Mouse (Mus musculus) forebrain, embryonic 14.5 days (tissue): ENCODE results near the gene Pum2. TPM values are rescaled to one million over a fixed set of nuclear protein-coding genes. Genes with fewer than 3 reads are reported as not detected.

Experiments used
- ATAC-seq: fragments of 200-750 bp; cut with Nextera tagmentation; 2 replicates; pipeline ENCODE4 v1.8.0; 2017; ENCODE audit warnings: mild to moderate bottlenecking, moderate library complexity
- DNase-seq: peaks from one replicate; pipeline ENCODE4 v3.0.0-alpha.2; 2015; ENCODE audit warnings: low spot score
- H3K27ac ChIP-seq: fragments of 300-500 bp; sonication (generic); 2 replicates; pipeline ENCODE4 v1.5.1; 2014; ENCODE audit warnings: low read depth, mild to moderate bottlenecking, control low read depth, low read length, moderate library complexity
- H3K27me3 ChIP-seq: fragments of 300-500 bp; sonication (generic); replicated peaks from 2 replicates; pipeline ENCODE4 v1.6.1; 2014; ENCODE audit warnings: low read length, control low read depth, mixed read lengths; ENCODE audit not compliant: control insufficient read depth, insufficient read depth
- H3K36me3 ChIP-seq: fragments of 300-500 bp; sonication (generic); 2 replicates; pipeline ENCODE4 v1.6.1; 2014; ENCODE audit warnings: low read length, control low read depth; ENCODE audit not compliant: control insufficient read depth, insufficient read depth
- H3K4me1 ChIP-seq: fragments of 300-500 bp; sonication (generic); 2 replicates; pipeline ENCODE4 v1.6.1; 2014; ENCODE audit warnings: antibody characterized with exemption, low read length, control low read depth; ENCODE audit not compliant: control insufficient read depth, insufficient read depth
- H3K4me2 ChIP-seq: fragments of 300-500 bp; sonication (generic); 2 replicates; pipeline ENCODE4 v1.6.1; 2014; ENCODE audit warnings: mild to moderate bottlenecking, control low read depth, low read length
- H3K4me3 ChIP-seq: fragments of 300-500 bp; sonication (generic); 2 replicates; pipeline ENCODE4 v1.5.1; 2014; ENCODE audit warnings: low read depth, low read length, control low read depth
- H3K9ac ChIP-seq: fragments of 300-500 bp; sonication (generic); 2 replicates; pipeline ENCODE4 v1.6.1; 2014; ENCODE audit warnings: mild to moderate bottlenecking, low read length, control low read depth, moderate library complexity
- H3K9me3 ChIP-seq: fragments of 300-500 bp; sonication (generic); replicated peaks from 2 replicates; pipeline ENCODE4 v1.6.1; 2016; ENCODE audit warnings: low read length, control low read depth, mixed read lengths; ENCODE audit not compliant: control insufficient read depth
- WGBS: fragments of 180-500 bp; shearing (Covaris S2); extraction: QIAGEN DNeasy Blood & Tissue Kit; methylation state at CpG from one replicate; pipeline ENCODE4 v1.1.7; 2014; 5-methylcytosine and 5-hydroxymethylcytosine counted together
- polyA plus RNA-seq: library from polyadenylated mRNA; unstranded; fragments of >200 nt; fragmentation: Nextera tagmentation; extraction: Ambion mirVana; gene quantifications from 2 replicates; pipeline ENCODE4 v1.2.1, GENCODE M21; 2014

Gene Pum2
- polyA plus RNA-seq, 1 experiment from 2014 or later = 70.6 TPM

DNA sequence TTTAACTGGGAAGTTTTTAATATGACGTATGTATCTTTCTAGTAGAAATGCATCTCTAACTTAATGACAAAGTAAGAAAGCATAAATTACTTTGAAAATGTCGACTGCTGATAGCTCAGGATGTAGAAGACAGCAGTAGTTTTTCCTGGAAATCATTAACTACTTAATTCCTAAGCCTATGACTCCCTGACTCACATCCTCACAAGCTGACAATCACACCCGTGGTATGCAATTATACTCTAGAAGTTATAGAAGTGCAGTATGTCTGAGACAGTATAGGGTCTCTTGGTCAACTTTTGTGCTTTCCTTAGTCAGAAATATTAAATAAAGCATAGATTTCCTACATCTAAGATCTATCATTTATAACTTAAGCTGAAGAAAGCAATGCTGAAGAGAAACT lies 12.2 kb upstream of the Pum2 start:
- ATAC-seq = no peak
- 70% methylated on average over 3 of the region's 3 CpGs for WGBS

DNA sequence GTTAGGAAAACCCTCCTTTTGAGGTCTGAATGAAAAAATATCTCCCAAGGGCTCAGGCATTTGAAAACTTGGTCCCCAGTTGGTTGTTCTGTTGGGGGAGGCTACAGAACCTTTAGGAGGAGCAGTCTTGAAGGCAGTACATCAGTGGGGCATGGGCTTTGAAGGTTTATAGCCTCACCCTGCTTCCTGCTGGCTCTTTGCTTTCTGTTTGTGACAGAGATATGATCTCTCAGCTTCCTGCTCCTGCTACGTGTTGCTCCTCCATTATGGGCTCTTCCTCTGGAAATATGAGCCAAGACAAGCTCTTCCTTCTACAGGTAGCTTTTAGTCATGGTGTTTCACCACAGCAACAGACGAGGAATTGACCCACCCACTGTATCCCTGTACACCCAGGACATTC lies 11.8 kb upstream of the Pum2 start:
- Histone ChIP-seq H3K36me3 (no peaks in the 10 kb centered on the region), H3K4me1 (no peaks in the 10 kb centered on the region), H3K27ac (no peak overlapping the region), H3K4me2 (no peak overlapping the region), H3K9me3 (no peaks in the 10 kb centered on the region), H3K9ac (no peak overlapping the region), H3K27me3 (no peaks in the 10 kb centered on the region), H3K4me3 (no peak overlapping the region)
- 64% methylated on average over 2 of the region's 2 CpGs for WGBS
- no peak for ATAC-seq
- no peak for DNase-seq

More for the DNA sequence above, 12.2 kb upstream of the Pum2 start:
- H3K36me3 ChIP-seq = no peaks in the 10 kb centered on the region
- no peak overlapping the region for H3K27ac ChIP-seq
- H3K4me1 ChIP-seq = no peaks in the 10 kb centered on the region
- no peak for DNase-seq
- no peaks in the 10 kb centered on the region for H3K27me3 ChIP-seq
- no peaks in the 10 kb centered on the region for H3K9me3 ChIP-seq
- no peak overlapping the region for H3K4me2 ChIP-seq
- no peak overlapping the region for H3K4me3 ChIP-seq
- H3K9ac ChIP-seq = no peak overlapping the region

DNA sequence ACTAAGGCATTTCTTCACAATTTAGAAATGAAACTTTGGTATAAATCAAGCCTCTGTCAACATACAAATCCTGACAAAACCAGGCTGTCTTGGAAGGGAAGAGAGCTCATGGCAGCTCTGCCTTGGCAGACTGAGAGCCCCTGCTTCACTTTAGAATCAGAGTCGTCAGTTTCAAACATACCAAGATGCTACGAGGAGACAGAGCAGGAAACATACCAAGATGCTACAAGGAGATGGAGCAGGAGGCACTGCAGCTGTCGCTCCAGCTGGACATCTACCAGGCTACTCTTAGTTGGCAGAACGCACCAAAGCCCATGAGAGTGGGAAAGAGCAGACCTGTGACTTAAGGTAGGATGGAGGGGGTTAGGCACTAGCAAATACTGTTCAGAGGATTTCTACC lies 11.2 kb upstream of the Pum2 start:
- H3K4me2 ChIP-seq = no peak overlapping the region
- H3K27ac ChIP-seq = no peak overlapping the region
- H3K27me3 ChIP-seq = no peaks in the 10 kb centered on the region
- DNase-seq = no peak
- no peak overlapping the region for H3K4me3 ChIP-seq
- no peaks in the 10 kb centered on the region for H3K36me3 ChIP-seq
- 84% methylated on average over 4 of the region's 4 CpGs for WGBS
- no peaks in the 10 kb centered on the region for H3K4me1 ChIP-seq
- no peak overlapping the region for H3K9ac ChIP-seq
- no peak for ATAC-seq
- H3K9me3 ChIP-seq = no peaks in the 10 kb centered on the region

DNA sequence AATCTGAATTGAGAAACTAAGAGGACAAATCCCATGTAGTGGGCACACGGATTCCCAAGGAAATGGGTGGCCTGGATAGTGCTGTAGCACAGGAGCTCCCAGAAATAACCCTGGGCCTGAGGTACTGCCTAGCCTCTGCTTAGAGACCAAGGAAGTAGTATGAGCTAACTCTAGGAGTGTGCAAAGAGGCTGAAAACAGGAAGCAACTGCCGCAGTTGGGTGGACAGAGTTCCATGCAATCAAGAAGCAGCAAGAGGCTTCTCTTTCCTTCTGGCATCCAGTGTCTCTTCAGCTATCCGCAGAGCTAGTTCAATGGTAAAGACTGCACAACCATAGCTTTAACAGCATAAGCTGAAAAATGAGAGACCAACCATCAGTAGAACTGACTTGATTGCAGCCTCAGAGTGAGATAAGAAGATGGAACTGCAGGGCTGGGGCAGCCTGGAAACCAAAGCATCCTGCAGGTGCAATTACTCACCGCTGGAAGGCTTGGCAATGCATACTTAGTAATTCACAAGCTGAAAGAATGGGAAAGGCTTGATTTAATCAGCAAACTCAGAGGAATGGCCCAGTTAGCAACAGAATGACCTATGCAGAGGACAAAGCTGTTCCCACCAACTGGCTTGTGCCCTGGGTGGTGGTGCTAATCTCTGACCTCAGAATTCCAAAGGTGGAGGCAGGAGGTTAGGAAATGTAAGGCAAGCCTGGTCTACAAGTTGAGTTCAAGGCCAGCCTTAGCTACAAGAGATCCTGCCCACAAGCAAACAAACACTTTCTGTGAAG lies 6.3 kb upstream of the Pum2 start:
- Histone ChIP-seq H3K27ac (no peak overlapping the region), H3K4me1 (peaks cover 2% of the 10 kb centered on the region; the same call in 1 of the 2 replicates), H3K4me3 (no peak overlapping the region), H3K9ac (no peak overlapping the region), H3K36me3 (no peaks in the 10 kb centered on the region), H3K9me3 (no peaks in the 10 kb centered on the region), H3K4me2 (no peak overlapping the region), H3K27me3 (no peaks in the 10 kb centered on the region)
- no peak for DNase-seq
- 86% methylated on average over 4 of the region's 4 CpGs for WGBS
- ATAC-seq = no peak

DNA sequence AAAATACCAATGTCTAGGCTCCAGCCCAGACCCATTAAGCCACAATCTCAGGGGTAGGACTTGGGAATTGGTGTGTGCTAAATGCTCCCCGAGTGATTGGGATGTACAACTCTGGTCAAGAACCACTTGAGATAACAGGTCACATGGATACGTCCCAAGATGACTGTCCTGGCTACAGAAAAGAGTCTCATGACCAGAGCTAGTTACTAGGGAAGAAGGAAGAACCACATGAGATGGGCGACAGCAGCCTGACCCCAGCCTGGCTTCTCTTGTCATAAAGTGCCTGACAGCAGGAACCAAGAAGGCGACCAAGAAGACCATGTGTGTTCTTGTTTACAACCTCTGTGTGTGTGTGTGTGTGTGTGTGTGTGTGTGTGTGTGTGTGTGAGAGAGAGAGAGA lies 4.5 kb upstream of the Pum2 start:
- Histone ChIP-seq H3K4me1 (peaks cover 8% of the 10 kb centered on the region), H3K9ac (no peak overlapping the region), H3K4me3 (no peak overlapping the region), H3K36me3 (no peaks in the 10 kb centered on the region), H3K27ac (no peak overlapping the region), H3K27me3 (no peaks in the 10 kb centered on the region), H3K9me3 (no peaks in the 10 kb centered on the region), H3K4me2 (no peak overlapping the region)
- DNase-seq (no peak), ATAC-seq (no peak)
- 54% methylated on average over 4 of the region's 4 CpGs for WGBS

DNA sequence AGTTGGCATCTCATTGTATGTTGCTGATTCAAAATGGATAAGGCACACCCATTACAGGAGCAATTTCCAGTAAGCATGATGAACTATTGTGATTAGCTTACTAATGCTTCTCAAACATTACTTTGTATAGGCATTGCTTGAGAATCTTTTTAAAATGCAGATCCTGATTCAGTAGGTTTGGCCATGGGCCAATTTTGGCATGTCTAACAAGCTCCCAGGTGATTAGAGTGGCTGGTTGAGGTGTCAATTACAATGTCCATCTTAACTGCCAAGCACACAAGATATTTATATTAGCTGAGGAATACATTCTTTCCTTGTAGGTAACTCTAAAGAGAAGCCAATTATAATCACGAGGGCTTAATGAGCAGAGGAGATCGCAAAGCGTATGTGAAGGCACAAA lies 4.1 kb upstream of the Pum2 start:
- DNase-seq = peak; percentile 41
- Histone ChIP-seq H3K4me3 (no peak overlapping the region), H3K36me3 (no peaks in the 10 kb centered on the region), H3K4me2 (no peak overlapping the region), H3K27ac (no peak overlapping the region), H3K4me1 (peaks cover 8% of the 10 kb centered on the region), H3K9me3 (no peaks in the 10 kb centered on the region), H3K9ac (no peak overlapping the region), H3K27me3 (no peaks in the 10 kb centered on the region)
- ATAC-seq = no peak
- WGBS = 22% methylated on average over 3 of the region's 3 CpGs

DNA sequence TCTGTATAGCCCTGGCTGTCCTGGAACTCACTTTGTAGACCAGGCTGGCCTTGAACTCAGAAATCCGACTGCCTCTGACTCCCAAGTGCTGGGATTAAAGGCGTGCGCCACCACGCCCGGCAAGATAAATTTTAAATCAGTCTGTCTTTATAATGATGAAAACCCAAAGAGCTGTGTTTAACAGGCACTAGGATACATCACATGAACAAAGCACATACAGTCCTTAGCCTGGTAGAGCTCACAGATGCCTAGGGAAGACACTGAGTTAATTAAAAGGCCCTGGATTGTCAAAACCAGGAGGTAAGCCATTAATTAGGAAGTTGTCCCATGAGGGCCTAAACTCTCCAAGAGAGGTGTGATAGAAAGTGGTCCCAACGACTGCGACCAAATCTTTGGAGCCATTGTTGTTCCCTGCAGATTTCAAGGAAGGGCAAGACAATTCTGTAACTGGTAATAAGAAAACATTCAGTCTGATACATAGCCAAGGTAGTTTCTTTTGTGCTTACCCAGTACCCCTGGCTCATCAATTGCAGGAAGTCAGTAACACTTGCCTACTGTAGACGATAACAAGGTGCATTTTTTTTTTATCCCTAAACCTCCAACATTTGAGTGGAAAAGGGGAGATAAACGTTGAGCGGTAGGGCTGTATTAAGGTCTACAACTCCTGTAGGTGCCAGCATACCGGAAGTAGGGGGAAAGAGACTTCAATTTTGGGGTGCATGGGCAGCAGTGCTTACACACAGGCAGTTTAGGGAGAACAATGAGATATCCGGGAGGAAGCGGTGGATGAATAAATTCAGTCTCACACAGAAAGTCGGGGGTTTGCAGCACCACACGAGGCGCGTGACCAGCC lies 587 bp upstream of the Pum2 start:
- no peaks in the 10 kb centered on the region for H3K27me3 ChIP-seq
- H3K4me3 ChIP-seq = peak overlapping the region; percentile 91
- peaks cover 25% of the 10 kb centered on the region for H3K4me1 ChIP-seq
- peak overlapping the region; percentile 98 for H3K27ac ChIP-seq
- 28% methylated on average over 17 of the region's 17 CpGs for WGBS
- no peaks in the 10 kb centered on the region for H3K9me3 ChIP-seq
- peak overlapping the region; percentile 60 for H3K4me2 ChIP-seq
- ATAC-seq (peak; percentile 59), DNase-seq (peak; percentile 27)
- peak overlapping the region; percentile 98 for H3K9ac ChIP-seq
- H3K36me3 ChIP-seq = no peaks in the 10 kb centered on the region

DNA sequence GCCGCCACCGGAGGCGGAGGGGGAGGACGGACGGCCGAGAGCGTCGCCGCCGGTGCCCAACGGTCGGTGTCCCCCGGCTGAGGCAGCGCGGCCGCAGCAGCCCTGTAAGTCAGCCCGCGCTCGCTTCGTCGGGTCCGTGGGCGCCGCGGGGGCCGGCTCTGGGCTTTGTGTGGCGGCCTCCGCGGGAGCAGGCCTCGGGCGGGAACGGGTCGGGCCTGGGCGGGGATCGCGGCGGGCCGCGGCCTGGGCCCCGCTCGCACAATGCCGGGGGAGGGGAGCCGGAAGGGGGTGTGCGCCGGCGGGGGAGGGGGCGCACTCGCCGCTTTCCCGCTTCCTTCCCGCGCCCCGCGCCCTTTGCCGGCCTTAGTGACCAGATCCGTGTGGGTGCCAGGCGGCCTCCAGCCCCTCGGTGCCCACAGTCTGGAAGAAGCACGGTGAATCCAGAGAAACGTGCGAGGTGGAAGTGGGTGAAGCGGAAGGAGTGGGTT lies 487 bp downstream of the Pum2 start:
- Histone ChIP-seq H3K4me2 (peak overlapping the region; percentile 67), H3K27ac (peak overlapping the region; percentile 98), H3K36me3 (no peaks in the 10 kb centered on the region), H3K9ac (peak overlapping the region; percentile 98), H3K4me3 (peak overlapping the region; percentile 91), H3K27me3 (no peaks in the 10 kb centered on the region), H3K4me1 (peaks cover 25% of the 10 kb centered on the region), H3K9me3 (no peaks in the 10 kb centered on the region)
- under 1% methylated on average over 43 of the region's 62 CpGs for WGBS
- ATAC-seq (peak; percentile 80), DNase-seq (peak; percentile 58)
